Mouse (Mus musculus) ES-Bruce4 (cell line): Measurements from ENCODE around the gene Stard5.

Source experiments
- CTCF ChIP-seq: IDR thresholded peaks from one replicate; pipeline ENCODE4 v1.8.1; 2011; ENCODE audit warnings: low read depth, low read length
- EP300 ChIP-seq: IDR thresholded peaks from 2 replicates; pipeline ENCODE4 v1.6.1; 2011; ENCODE audit warnings: low read depth, low read length; ENCODE audit not compliant: insufficient read depth
- POLR2A ChIP-seq: IDR thresholded peaks from one replicate; pipeline ENCODE4 v1.8.1; 2011; ENCODE audit warnings: low read length; ENCODE audit not compliant: insufficient read depth

- TF ChIP-seq CTCF, result no peak
- TF ChIP-seq POLR2A, result no peak
- TF ChIP-seq EP300, result no peak
Measured at GRCm38 (mm10) chr7:83624065-83624464, 7.7 kb upstream of the Stard5 start.
